In genomic region chr17:27459241-27459640, GRCm38 (mm10) we compare ENCODE assay signal across 13 mouse cellular contexts.
"Had no signal": no experiment of that assay in that cellular context is flagged by ENCODE, and none has a peak within 500 bp of the region (broad histone marks: within the 10 kb centered on the region; RNA-seq: fewer than 3 reads in every experiment).

No protein-coding gene starts in this region.

- H3K4me1 ChIP-seq: kidney, embryonic 15.5 days; limb, embryonic 13.5 days; liver, embryonic 15.5 days; megakaryocyte, embryonic 14.5 days had no signal

- DNase-seq: kidney, adult 2 months; kidney, postnatal 14 days; left cerebral cortex, postnatal 4 days; lung, adult 2 months; thymus, adult 2 months; thymus, postnatal 25 days had no signal

- ATAC-seq: lung, postnatal 0 days had no signal

- H3K27me3 ChIP-seq: kidney, embryonic 15.5 days had no signal

- H3K4me3 ChIP-seq: kidney, embryonic 15.5 days; limb, embryonic 13.5 days; liver, embryonic 15.5 days had no signal

- H3K36me3 ChIP-seq: kidney, embryonic 15.5 days; limb, embryonic 13.5 days; liver, embryonic 15.5 days had no signal

- H3K27ac ChIP-seq: kidney, embryonic 15.5 days; limb, embryonic 13.5 days; liver, embryonic 15.5 days; macrophage; stomach, postnatal 0 days had no signal
